Mouse (Mus musculus): Measurements from ENCODE around the gene Il27ra.

GRCm38 (mm10) chr8:84069169-84069568 lies 26.8 kb upstream of the Il27ra start:
- TF ChIP-seq CTCF (IDR thresholded peaks at IDR 0.05; ENCODE audit: low read depth) (no peak), EP300 (IDR thresholded peaks at IDR 0.05; ENCODE audit: low read depth) (no peak)
